In the genomic region with DNA sequence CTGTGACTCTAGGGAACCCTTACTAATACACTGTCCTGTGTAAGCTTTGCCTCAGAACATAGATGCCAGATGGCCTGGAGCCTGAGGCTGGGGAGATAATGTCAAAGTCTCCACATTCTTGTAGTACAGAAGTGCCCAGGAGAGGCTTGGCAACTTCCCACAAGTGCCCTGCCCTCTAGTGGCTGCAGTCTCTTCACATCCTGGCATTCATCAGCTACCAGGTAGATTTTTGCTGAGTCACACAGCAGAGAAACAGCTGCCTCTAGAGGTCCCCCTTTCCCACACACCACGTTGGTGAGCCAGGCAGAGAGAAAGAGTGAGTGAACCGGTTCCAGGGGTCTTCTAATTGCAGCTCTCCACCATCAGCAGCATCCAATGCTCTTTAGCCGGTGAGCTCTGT, we compare ENCODE assay signal across 9 mouse cellular contexts. TPM values are rescaled to one million over a fixed set of nuclear protein-coding genes. Genes with fewer than 3 reads are reported as not detected.
DNase-seq lines count a peak whose midpoint lies in the region; ATAC-seq lines count a peak whose summit lies in the region.
"Had no signal": no experiment of that assay in that cellular context is flagged by ENCODE, and none has a peak within 500 bp of the region (broad histone marks: within the 10 kb centered on the region; RNA-seq: fewer than 3 reads in every experiment).

No protein-coding gene starts in this region.

- intact Hi-C loops in heart, postnatal 14 days (cut with DNase I), result loop anchor here (10.0 kb wide), 1 partner anchor 540 kb away; no protein-coding TSS in a partner anchor

- H3K9me3 ChIP-seq in kidney, embryonic 16.5 days (ENCODE audit: low read length), result no peaks in the 10 kb centered on the region
- H3K9me3 ChIP-seq: embryonic facial prominence, embryonic 15.5 days had no signal

- ATAC-seq in kidney, embryonic 16.5 days (ENCODE audit: low FRiP score, low TSS enrichment), result no peak
- peak; percentile 94 for ATAC-seq in megakaryocyte-erythroid progenitor cell, adult 5-6 weeks (replicated peaks; ENCODE audit: low FRiP score, low TSS enrichment, poor library complexity, severe bottlenecking)

- H3K4me2 ChIP-seq in kidney, embryonic 16.5 days (replicated peaks; ENCODE audit: low read depth, low read length), result no peak overlapping the region
- H3K4me2 ChIP-seq: embryonic facial prominence, embryonic 15.5 days had no signal

- H3K4me1 ChIP-seq in kidney, embryonic 16.5 days (ENCODE audit: insufficient read depth, low read length), result no peaks in the 10 kb centered on the region
- H3K4me1 ChIP-seq: embryonic facial prominence, embryonic 15.5 days had no signal

- H3K27me3 ChIP-seq in kidney, embryonic 16.5 days (ENCODE audit: insufficient read depth, low read length), result no peaks in the 10 kb centered on the region

- no peak overlapping the region for H3K4me3 ChIP-seq in kidney, embryonic 16.5 days (ENCODE audit: low read length)
- H3K4me3 ChIP-seq: embryonic facial prominence, embryonic 15.5 days had no signal

- WGBS in kidney, embryonic 16.5 days, result 21% methylated on average over 3 of the region's 3 CpGs

- H3K36me3 ChIP-seq in kidney, embryonic 16.5 days (ENCODE audit: insufficient read depth, low read length), result no peaks in the 10 kb centered on the region
- H3K36me3 ChIP-seq: embryonic facial prominence, embryonic 15.5 days had no signal

- no peak overlapping the region for H3K9ac ChIP-seq in kidney, embryonic 16.5 days (replicated peaks; ENCODE audit: low read length)
- H3K9ac ChIP-seq: embryonic facial prominence, embryonic 15.5 days had no signal

- H3K27ac ChIP-seq in kidney, embryonic 16.5 days (ENCODE audit: low read length), result no peak overlapping the region
- H3K27ac ChIP-seq: embryonic facial prominence, embryonic 15.5 days had no signal

- peak; percentile 62 for DNase-seq in kidney, adult 11 months
- DNase-seq in adrenal gland, adult 18-20 months (ENCODE audit: low spot score in 2 of 2), result peak; percentile 51 to 56
- DNase-seq in embryo, embryonic 11 days, result peak; percentile 83
- DNase-seq in heart, postnatal 14 days, result peak; percentile 62 to 80
- DNase-seq in left cerebral cortex, adult 18-20 months (ENCODE audit: low spot score in 2 of 2), result peak; percentile 53 to 55
- peak; percentile 88 for DNase-seq in thymus, postnatal 0 days (ENCODE audit: low spot score)

RNA-seq across cellular contexts. Expression of a gene that starts 59.8 kb away (rescaled TPM):
- polyA plus RNA-seq in kidney, embryonic 16.5 days (2015; fragmentation: Nextera tagmentation; extraction: Ambion mirVana), result not detected in 2 replicates
- 1 to 10 TPM in 1 of 2 experiments, not detected in 1; 2.0 TPM for total RNA-seq in adrenal gland, adult 18-20 months (2021)
- total RNA-seq in heart, postnatal 14 days (2021), result not detected
- not detected for total RNA-seq in left cerebral cortex, adult 18-20 months (2021)
- total RNA-seq in megakaryocyte-erythroid progenitor cell, adult 5-6 weeks (2014; fragmentation: Nextera tagmentation), result not detected in 2 replicates
- not detected in 2 replicates for total RNA-seq in megakaryocyte-erythroid progenitor cell, adult 5-6 weeks (2017)
- polyA plus RNA-seq in thymus, postnatal 0 days (2015; fragmentation: Nextera tagmentation; extraction: Ambion mirVana), result 32.6 and 35.4 TPM in 2 replicates
- polyA plus RNA-seq: embryonic facial prominence, embryonic 15.5 days had no signal
